Mouse (Mus musculus) CH12.LX (cell line): ENCODE results near the gene Klhl3. TPM values are rescaled to one million over a fixed set of nuclear protein-coding genes. Genes with fewer than 3 reads are reported as not detected.

Experiments used
- DNase-seq: peaks from one replicate; pipeline ENCODE4 v3.0.0-alpha.2; 2013; ENCODE audit errors: extremely low read depth
- H3K27ac ChIP-seq: 2 replicates; pipeline ENCODE4 v1.5.1; 2012; ENCODE audit warnings: low read depth, mild to moderate bottlenecking, control low read depth, moderate library complexity; ENCODE audit not compliant: insufficient read depth
- H3K27me3 ChIP-seq: replicated peaks from 2 replicates; pipeline ENCODE3; 2012; ENCODE audit warnings: inconsistent platforms
- H3K36me3 ChIP-seq, 2 experiments: replicated peaks in 1 of 2; 2 replicates each; pipeline versions ENCODE3 to v1.6.1; 2012; ENCODE audit warnings: inconsistent platforms in 1 of 2, low read length in 1 of 2, mild to moderate bottlenecking in 1 of 2, mixed read lengths in 1 of 2, moderate library complexity in 1 of 2; ENCODE audit not compliant: control insufficient read depth in 1 of 2, insufficient read depth in 1 of 2
- H3K4me1 ChIP-seq, 2 experiments: 2 replicates each; pipeline ENCODE4 v1.6.1; 2012; ENCODE audit warnings: inconsistent platforms in 1 of 2, moderate library complexity in 1 of 2; ENCODE audit not compliant: insufficient read depth in 2 of 2, control insufficient read depth in 1 of 2
- H3K4me2 ChIP-seq: 2 replicates; pipeline ENCODE4 v1.6.1; 2012; ENCODE audit warnings: low read depth, mild to moderate bottlenecking, control low read depth; ENCODE audit not compliant: poor library complexity, insufficient read depth, severe bottlenecking
- H3K4me3 ChIP-seq, 3 experiments: fragments of 150-350 bp in 1 of 3; sonication (generic) in 1 of 3; replicated peaks in 1 of 3; 2 replicates each; pipeline versions ENCODE3 to v1.5.1; 2011 to 2012; ENCODE audit warnings: low read depth in 2 of 3, low read length in 2 of 3, mild to moderate bottlenecking in 2 of 3, moderate library complexity in 2 of 3, control low read depth in 1 of 3, improper control_type of control experiment in 1 of 3, inconsistent platforms in 1 of 3, mixed read lengths in 1 of 3; ENCODE audit not compliant: poor library complexity in 1 of 3
- H3K79me2 ChIP-seq: replicated peaks from 2 replicates; pipeline ENCODE4 v1.6.1; 2012; ENCODE audit warnings: mild to moderate bottlenecking, moderate library complexity; ENCODE audit not compliant: control insufficient read depth, poor library complexity, insufficient read depth, severe bottlenecking; ENCODE audit errors: extremely low read depth
- H3K9ac ChIP-seq: 2 replicates; pipeline ENCODE4 v1.6.1; 2012; ENCODE audit warnings: low read depth, mild to moderate bottlenecking, control low read depth, moderate library complexity; ENCODE audit not compliant: insufficient read depth
- H3K9me3 ChIP-seq: replicated peaks from 2 replicates; pipeline ENCODE3; 2012; ENCODE audit warnings: low read length, inconsistent platforms, mixed read lengths
- CHD1 ChIP-seq: IDR thresholded peaks from 2 replicates; pipeline ENCODE4 v1.6.1; 2012; ENCODE audit warnings: low read depth, low read length, improper control_type of control experiment, inconsistent platforms
- CTCF ChIP-seq, 2 experiments: IDR thresholded peaks in 1 of 2; conservative IDR thresholded peaks in 1 of 2; 2 replicates each; pipeline ENCODE4 v1.5.1; 2011 to 2012; ENCODE audit warnings: low read depth in 2 of 2, low read length in 2 of 2, improper control_type of control experiment in 1 of 2, inconsistent platforms in 1 of 2, mild to moderate bottlenecking in 1 of 2, moderate library complexity in 1 of 2
- ELF1 ChIP-seq: IDR thresholded peaks from 2 replicates; pipeline ENCODE4 v1.6.1; 2014; ENCODE audit warnings: low read depth, mild to moderate bottlenecking, inconsistent platforms, low read length, improper control_type of control experiment
- EP300 ChIP-seq: IDR thresholded peaks from 2 replicates; pipeline ENCODE4 v1.6.1; 2011; ENCODE audit warnings: low read length, improper control_type of control experiment
- ETS1 ChIP-seq: conservative IDR thresholded peaks from 2 replicates; pipeline ENCODE4 v1.6.1; 2012; ENCODE audit warnings: low read depth, mild to moderate bottlenecking, inconsistent platforms, low read length, improper control_type of control experiment, moderate library complexity
- GABPA ChIP-seq: IDR thresholded peaks from 2 replicates; pipeline ENCODE4 v1.6.1; 2012; ENCODE audit warnings: low read depth, low read length, improper control_type of control experiment, inconsistent platforms; ENCODE audit not compliant: insufficient replicate concordance
- JUN ChIP-seq: IDR thresholded peaks from 2 replicates; pipeline ENCODE4 v1.6.1; 2011; ENCODE audit warnings: low read depth, mild to moderate bottlenecking, low read length, improper control_type of control experiment, moderate library complexity; ENCODE audit not compliant: insufficient read depth
- JUND ChIP-seq: conservative IDR thresholded peaks from 2 replicates; pipeline ENCODE4 v1.6.1; 2011; ENCODE audit warnings: low read depth, low read length, improper control_type of control experiment
- MAZ ChIP-seq: IDR thresholded peaks from 2 replicates; pipeline ENCODE4 v1.6.1; 2012; ENCODE audit warnings: low read depth, mild to moderate bottlenecking, inconsistent platforms, low read length, improper control_type of control experiment, moderate library complexity
- MEF2A ChIP-seq: IDR thresholded peaks from 2 replicates; pipeline ENCODE4 v1.6.1; 2014; ENCODE audit warnings: low read depth, mild to moderate bottlenecking, inconsistent platforms, low read length, improper control_type of control experiment, borderline replicate concordance
- POLR2A ChIP-seq: IDR thresholded peaks from 2 replicates; pipeline ENCODE4 v1.6.1; 2011; ENCODE audit warnings: low read depth, mild to moderate bottlenecking, improper control_type of control experiment, low read length
- RCOR1 ChIP-seq: conservative IDR thresholded peaks from 2 replicates; pipeline ENCODE4 v1.6.1; 2012; ENCODE audit warnings: low read depth, mild to moderate bottlenecking, inconsistent platforms, low read length, improper control_type of control experiment
- TCF12 ChIP-seq: IDR thresholded peaks from 2 replicates; pipeline ENCODE4 v1.6.1; 2014; ENCODE audit warnings: low read depth, mild to moderate bottlenecking, inconsistent platforms, low read length, improper control_type of control experiment
- UBTF ChIP-seq: IDR thresholded peaks from 2 replicates; pipeline ENCODE4 v1.6.1; 2012; ENCODE audit warnings: low read depth, mild to moderate bottlenecking, inconsistent platforms, low read length, improper control_type of control experiment, moderate library complexity
- USF2 ChIP-seq: conservative IDR thresholded peaks from 2 replicates; pipeline ENCODE4 v1.6.1; 2011; ENCODE audit warnings: low read depth, low read length, improper control_type of control experiment
- ZC3H11A ChIP-seq: IDR thresholded peaks from 2 replicates; pipeline ENCODE4 v1.6.1; 2012; ENCODE audit warnings: low read depth, mild to moderate bottlenecking, inconsistent platforms, low read length, improper control_type of control experiment
- ZMIZ1 ChIP-seq: IDR thresholded peaks from 2 replicates; pipeline ENCODE4 v1.6.1; 2012; ENCODE audit warnings: low read depth, mild to moderate bottlenecking, inconsistent platforms, low read length, improper control_type of control experiment
- dilution Hi-C: fragments of 300-500 bp; cut with MboI; formaldehyde crosslinking; loops from 2 replicates; pipeline ENCODE4 v1.14.3; 2020; ENCODE audit warnings: low sequenced_read_pairs; ENCODE audit not compliant: extremely low pct_unique_long_range_greater_than_20kb, extremely low pct_ligation_motif_present
- in situ Hi-C: fragments of 300-500 bp; cut with MboI; formaldehyde crosslinking; loops from 3 replicates; pipeline ENCODE4 v1.14.3; 2019; ENCODE audit warnings: low sequenced_read_pairs, low pct_ligation_motif_present, low pct_unique_long_range_greater_than_20kb, mixed read lengths
- polyA plus RNA-seq: library from polyadenylated mRNA; unstranded; fragments of >175 nt; gene quantifications from 2 replicates; pipeline ENCODE4 v1.2.1, GENCODE M21; 2012; ENCODE audit warnings: low read depth; ENCODE audit not compliant: insufficient read length
- total RNA-seq, 2 experiments: library from RNA; depleted of rRNA; stranded (reverse); fragments of 300-350 nt in 1 of 2; fragments of >200 nt in 1 of 2; gene quantifications; 2 replicates each; pipeline ENCODE4 v1.2.3; 2012 to 2014

Klhl3 gene
- total and polyA plus RNA-seq, 3 experiments = not detected

- no peaks in the 10 kb centered on the region for H3K79me2 ChIP-seq
- TF ChIP-seq TCF12 (no peak), EP300 (no peak), ETS1 (no peak), RCOR1 (no peak), JUND (no peak), CHD1 (no peak)
- no peak overlapping the region for H3K9ac ChIP-seq
- H3K27me3 ChIP-seq = peaks cover 17% of the 10 kb centered on the region
- no peak overlapping the region for H3K4me3 ChIP-seq
- in situ Hi-C loops = no loop called here
- H3K9me3 ChIP-seq = peaks cover 25% of the 10 kb centered on the region
- no peak for DNase-seq
- H3K36me3 ChIP-seq = no peaks in the 10 kb centered on the region
- H3K4me1 ChIP-seq = no peaks in the 10 kb centered on the region
- no peak overlapping the region for H3K4me2 ChIP-seq
- dilution Hi-C loops = no loop called here
- no peak overlapping the region for H3K27ac ChIP-seq
These were observed 46.6 kb downstream of the Klhl3 start for GRCm38 (mm10) chr13:58066496-58067389.

GRCm38 (mm10) chr13:58066081-58066495, 47.3 kb downstream of the Klhl3 start:
- dilution Hi-C loops = no loop called here
- TF ChIP-seq JUN (no peak), GABPA (no peak), ETS1 (no peak), ZC3H11A (no peak), UBTF (no peak), CTCF (conservative IDR thresholded peaks at IDR 0.05 in 1 of 2, IDR thresholded peaks at IDR 0.05 in 1 of 2; ENCODE audit: low read depth in 2 of 2, low read length in 2 of 2) (no peak), POLR2A (no peak), MAZ (no peak), TCF12 (no peak), MEF2A (no peak), CHD1 (no peak), ZMIZ1 (no peak), RCOR1 (no peak), USF2 (no peak), ELF1 (no peak)

More at GRCm38 (mm10) chr13:58066081-58066495, 47.3 kb downstream of the Klhl3 start:
- peaks cover 12% of the 10 kb centered on the region for H3K27me3 ChIP-seq
- no peak overlapping the region for H3K27ac ChIP-seq
- H3K4me2 ChIP-seq = no peak overlapping the region
- H3K9me3 ChIP-seq = peaks cover 28% of the 10 kb centered on the region
- no peaks in the 10 kb centered on the region for H3K4me1 ChIP-seq
- DNase-seq = no peak
- in situ Hi-C loops = no loop called here
- no peaks in the 10 kb centered on the region for H3K36me3 ChIP-seq
- no peak overlapping the region for H3K4me3 ChIP-seq
- no peak overlapping the region for H3K9ac ChIP-seq
- no peaks in the 10 kb centered on the region for H3K79me2 ChIP-seq
